Mouse (Mus musculus) embryonic facial prominence, embryonic 11.5 days (tissue): ENCODE results near the gene Gm5431. TPM values are rescaled to one million over a fixed set of nuclear protein-coding genes. Genes with fewer than 3 reads are reported as not detected.
A peak's percentile ranks its signal among the peaks of the same experiment; 100 is the strongest.
"Not testable (repeated sequence)": the region's sequence is repeated elsewhere in the genome, so short reads cannot be mapped to it uniquely, and the experiment has no call there.

ENCODE experiments used
- ATAC-seq: fragments of 200-750 bp; cut with Nextera tagmentation; replicated peaks from 2 replicates; pipeline ENCODE4 v1.8.0; 2017; ENCODE audit warnings: low read depth; ENCODE audit not compliant: insufficient number of reproducible peaks, low FRiP score, low TSS enrichment
- DNase-seq: peaks from one replicate; pipeline ENCODE4 v3.0.0-alpha.2; 2015; ENCODE audit warnings: low spot score
- H3K27ac ChIP-seq: fragments of 300-500 bp; sonication (generic); replicated peaks from 2 replicates; pipeline ENCODE4 v1.5.1; 2014; ENCODE audit warnings: mild to moderate bottlenecking, low read depth, low read length, control low read depth
- H3K27me3 ChIP-seq: fragments of 300-500 bp; sonication (generic); 2 replicates; pipeline ENCODE4 v1.6.1; 2014; ENCODE audit warnings: mild to moderate bottlenecking, low read length, moderate library complexity, mixed read lengths; ENCODE audit not compliant: control insufficient read depth, insufficient read depth
- H3K36me3 ChIP-seq: fragments of 300-500 bp; sonication (generic); replicated peaks from 2 replicates; pipeline ENCODE4 v1.6.1; 2014; ENCODE audit warnings: low read depth, mild to moderate bottlenecking, low read length, moderate library complexity, mixed read lengths; ENCODE audit not compliant: control insufficient read depth, insufficient read depth
- H3K4me1 ChIP-seq: fragments of 300-500 bp; sonication (generic); 2 replicates; pipeline ENCODE4 v1.6.1; 2014; ENCODE audit warnings: low read length, mixed read lengths; ENCODE audit not compliant: control insufficient read depth, insufficient read depth
- H3K4me2 ChIP-seq: fragments of 300-500 bp; sonication (generic); 2 replicates; pipeline ENCODE4 v1.6.1; 2014; ENCODE audit warnings: low read depth, mild to moderate bottlenecking, control low read depth, low read length, moderate library complexity
- H3K4me3 ChIP-seq: fragments of 300-500 bp; sonication (generic); 2 replicates; pipeline ENCODE4 v1.5.1; 2014; ENCODE audit warnings: low read depth, low read length, control low read depth
- H3K9ac ChIP-seq: fragments of 300-500 bp; sonication (generic); replicated peaks from 2 replicates; pipeline ENCODE4 v1.6.1; 2014; ENCODE audit warnings: mild to moderate bottlenecking, control low read depth, low read length
- H3K9me3 ChIP-seq: fragments of 300-500 bp; sonication (generic); replicated peaks from 2 replicates; pipeline ENCODE4 v1.6.1; 2016; ENCODE audit warnings: mild to moderate bottlenecking, low read length, inconsistent platforms, mixed read lengths; ENCODE audit not compliant: control insufficient read depth
- WGBS: fragments of 180-500 bp; shearing (Covaris S2); extraction: QIAGEN DNeasy Blood & Tissue Kit; methylation state at CpG from one replicate; pipeline ENCODE4 v1.1.7; 2014; 5-methylcytosine and 5-hydroxymethylcytosine counted together
- polyA plus RNA-seq: library from polyadenylated mRNA; unstranded; fragments of >200 nt; fragmentation: Nextera tagmentation; extraction: Ambion mirVana; gene quantifications from 2 replicates; pipeline ENCODE4 v1.2.1, GENCODE M21; 2014

Gm5431 gene
- polyA plus RNA-seq, 1 experiment from 2014 or later: 0.11 TPM

- not testable (repeated sequence) for ATAC-seq, H3K9ac ChIP-seq, H3K4me1 ChIP-seq, H3K36me3 ChIP-seq, DNase-seq, H3K27ac ChIP-seq, H3K27me3 ChIP-seq, H3K9me3 ChIP-seq, H3K4me2 ChIP-seq, H3K4me3 ChIP-seq
- WGBS: 67% methylated on average over 1 of the region's 1 CpGs
These were observed 26.6 kb downstream of the Gm5431 start for GRCm38 (mm10) chr11:48875343-48875837.

- ATAC-seq (no peak), DNase-seq (peak; percentile 72)
- H3K36me3 ChIP-seq: no peaks in the 10 kb centered on the region
- no peaks in the 10 kb centered on the region for H3K27me3 ChIP-seq
- no peak overlapping the region for H3K9ac ChIP-seq
- WGBS: 2% methylated on average over 4 of the region's 4 CpGs
- H3K27ac ChIP-seq: no peak overlapping the region
- H3K4me1 ChIP-seq: no peaks in the 10 kb centered on the region
- no peaks in the 10 kb centered on the region for H3K9me3 ChIP-seq
- no peak overlapping the region for H3K4me2 ChIP-seq
- H3K4me3 ChIP-seq: no peak overlapping the region
These were observed 27.5 kb downstream of the Gm5431 start for GRCm38 (mm10) chr11:48874465-48874864.

GRCm38 (mm10) chr11:48873591-48874290, 28.3 kb downstream of the Gm5431 start:
- Histone ChIP-seq H3K4me3 (no peak overlapping the region), H3K4me2 (no peak overlapping the region), H3K36me3 (no peaks in the 10 kb centered on the region), H3K27me3 (no peaks in the 10 kb centered on the region), H3K9ac (no peak overlapping the region), H3K9me3 (no peaks in the 10 kb centered on the region), H3K27ac (no peak overlapping the region), H3K4me1 (no peaks in the 10 kb centered on the region)
- ATAC-seq (no peak), DNase-seq (no peak)
- WGBS: 78% methylated on average over 10 of the region's 10 CpGs

DNA sequence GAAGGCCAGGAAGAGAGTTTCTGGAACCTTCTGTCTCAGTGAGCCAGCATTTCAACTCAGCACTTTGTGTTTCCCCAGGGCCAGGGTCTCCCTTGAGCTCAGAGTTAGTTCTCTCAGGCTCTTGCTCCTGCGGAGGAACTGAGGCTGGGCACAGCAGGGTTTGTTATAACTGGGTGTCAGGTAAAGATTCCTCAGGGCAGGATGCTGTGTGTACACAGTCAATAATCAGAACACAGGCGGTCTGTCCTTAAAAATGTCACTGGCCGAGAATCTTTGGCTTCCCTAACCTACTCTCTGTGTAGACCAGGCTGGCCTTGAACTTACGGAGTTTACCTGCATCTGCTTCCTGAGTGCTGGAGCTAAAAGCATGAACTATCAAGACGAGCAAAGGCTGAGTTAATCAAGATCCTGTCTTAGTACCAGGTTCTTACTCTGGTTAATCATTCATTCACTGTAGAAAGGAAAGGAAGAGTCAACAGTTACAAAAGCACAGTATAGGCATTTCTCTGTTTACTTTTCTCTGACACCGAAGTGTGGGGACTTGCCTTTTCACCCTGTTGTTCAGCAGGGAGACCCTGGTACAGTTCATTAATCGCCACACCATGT, 29.2 kb downstream of the Gm5431 start:
- ATAC-seq (no peak), DNase-seq (no peak)
- Histone ChIP-seq H3K36me3 (no peaks in the 10 kb centered on the region), H3K27ac (no peak overlapping the region), H3K4me3 (no peak overlapping the region), H3K27me3 (no peaks in the 10 kb centered on the region), H3K9me3 (no peaks in the 10 kb centered on the region), H3K4me1 (no peaks in the 10 kb centered on the region), H3K4me2 (no peak overlapping the region), H3K9ac (no peak overlapping the region)
- 85% methylated on average over 7 of the region's 7 CpGs for WGBS

- DNase-seq: peak; percentile 13
- H3K27ac ChIP-seq: no peak overlapping the region
These were observed 30.0 kb downstream of the Gm5431 start for GRCm38 (mm10) chr11:48871817-48872541.

GRCm38 (mm10) chr11:48871201-48871772, 30.7 kb downstream of the Gm5431 start, which contains the start of gene Irgm1:
Gene Irgm1, minus strand, starts transcription at chr11:48871683.
- DNase-seq (peak; percentile 60), ATAC-seq (peak; percentile 50)
- no peaks in the 10 kb centered on the region for H3K27me3 ChIP-seq
- no peaks in the 10 kb centered on the region for H3K4me1 ChIP-seq
- no peak within 1 kb of the TSS for H3K27ac ChIP-seq
- H3K4me2 ChIP-seq: peak within 1 kb of the TSS; percentile 65
- H3K4me3 ChIP-seq: peak within 1 kb of the TSS; percentile 26
- 3% methylated on average over 19 of the region's 19 CpGs for WGBS
- H3K9ac ChIP-seq: peak within 1 kb of the TSS; percentile 47
- no peaks in the 10 kb centered on the region for H3K9me3 ChIP-seq
- H3K36me3 ChIP-seq: no peaks in the 10 kb centered on the region

More at GRCm38 (mm10) chr11:48871817-48872541, 30.0 kb downstream of the Gm5431 start:
- Histone ChIP-seq H3K9me3 (no peaks in the 10 kb centered on the region), H3K4me3 (peak overlapping the region; percentile 26), H3K9ac (peak overlapping the region; percentile 47), H3K4me2 (peak overlapping the region; percentile 65), H3K36me3 (no peaks in the 10 kb centered on the region), H3K4me1 (no peaks in the 10 kb centered on the region), H3K27me3 (no peaks in the 10 kb centered on the region)
- 6% methylated on average over 17 of the region's 17 CpGs for WGBS
- no peak; the same call in 1 of the 2 replicates for ATAC-seq

- no peaks in the 10 kb centered on the region for H3K27me3 ChIP-seq
- ATAC-seq (no peak), DNase-seq (no peak)
- no peaks in the 10 kb centered on the region for H3K9me3 ChIP-seq
- no peaks in the 10 kb centered on the region for H3K4me1 ChIP-seq
- H3K27ac ChIP-seq: no peak overlapping the region
- H3K4me2 ChIP-seq: peak overlapping the region; percentile 65
- H3K4me3 ChIP-seq: peak overlapping the region; percentile 26
- no peaks in the 10 kb centered on the region for H3K36me3 ChIP-seq
- H3K9ac ChIP-seq: peak overlapping the region; percentile 47; the same call in 1 of the 2 replicates
- 39% methylated on average over 7 of the region's 7 CpGs for WGBS
These were observed 31.2 kb downstream of the Gm5431 start for GRCm38 (mm10) chr11:48870781-48871180.
